In genomic region chr11:8659061-8659460, GRCm38 (mm10) we compare ENCODE assay signal across 9 mouse cellular contexts. TPM values are rescaled to one million over a fixed set of nuclear protein-coding genes. Genes with fewer than 3 reads are reported as not detected.
DNase-seq lines count a peak whose midpoint lies in the region; ATAC-seq and TF ChIP-seq lines count a peak whose summit lies in the region.
"Had no signal": no experiment of that assay in that cellular context is flagged by ENCODE, and none has a peak within 500 bp of the region (broad histone marks: within the 10 kb centered on the region; RNA-seq: fewer than 3 reads in every experiment).

No protein-coding gene starts in this region.

- DNase-seq in hindbrain, postnatal 0 days (ENCODE audit: low spot score) = no peak
- DNase-seq in heart, postnatal 14 days = peak; percentile 45 to 51
- no peak for DNase-seq in MN1 (ENCODE audit: low spot score)
- no peak for DNase-seq in right cerebral cortex, adult 2 months (ENCODE audit: low spot score in 2 of 2)
- DNase-seq: cerebellum, adult 11 months had no signal

- intact Hi-C loops in heart, postnatal 14 days (cut with DNase I) = no loop called here

- H3K4me1 ChIP-seq in hindbrain, postnatal 0 days (ENCODE audit: insufficient read depth, low read length) = peaks cover 17% of the 10 kb centered on the region; the same call in 1 of the 2 replicates
- peaks cover 17% of the 10 kb centered on the region for H3K4me1 ChIP-seq in hindbrain, embryonic 13.5 days (replicated peaks)
- peaks cover 71% of the 10 kb centered on the region for H3K4me1 ChIP-seq in embryonic facial prominence, embryonic 12.5 days
- H3K4me1 ChIP-seq in forebrain, embryonic 13.5 days = peaks cover 28% of the 10 kb centered on the region

- H3K79me2 ChIP-seq in myocyte (ENCODE audit: control insufficient read depth, insufficient read depth) = peaks cover 99% of the 10 kb centered on the region

- TF ChIP-seq POLR2A in myocyte (IDR thresholded peaks at IDR 0.05; ENCODE audit: insufficient read length, low read depth) = no peak

- TF ChIP-seq CTCF in hindbrain, postnatal 0 days (IDR thresholded peaks at IDR 0.05; ENCODE audit: low read depth) = no peak

- no peak overlapping the region for H3K9ac ChIP-seq in hindbrain, postnatal 0 days (replicated peaks; ENCODE audit: low read length)
- no peak overlapping the region; the same call in 1 of the 2 replicates for H3K9ac ChIP-seq in hindbrain, embryonic 13.5 days
- no peak overlapping the region for H3K9ac ChIP-seq in embryonic facial prominence, embryonic 12.5 days
- no peak overlapping the region for H3K9ac ChIP-seq in forebrain, embryonic 13.5 days

- H3ac ChIP-seq in myocyte (ENCODE audit: control insufficient read depth, insufficient read length) = no peak overlapping the region

- H3K4me2 ChIP-seq in hindbrain, postnatal 0 days (ENCODE audit: low read depth, low read length) = no peak overlapping the region
- H3K4me2 ChIP-seq in hindbrain, embryonic 13.5 days = no peak overlapping the region
- peak overlapping the region; percentile 3; the same call in 1 of the 2 replicates for H3K4me2 ChIP-seq in embryonic facial prominence, embryonic 12.5 days (replicated peaks)
- H3K4me2 ChIP-seq in myocyte (ENCODE audit: low read depth) = peak overlapping the region; percentile 48
- no peak overlapping the region for H3K4me2 ChIP-seq in forebrain, embryonic 13.5 days

- no peak overlapping the region for H3K4me3 ChIP-seq in hindbrain, postnatal 0 days (ENCODE audit: low read length)
- H3K4me3 ChIP-seq in hindbrain, embryonic 13.5 days = no peak overlapping the region
- H3K4me3 ChIP-seq in embryonic facial prominence, embryonic 12.5 days = no peak overlapping the region
- no peak overlapping the region for H3K4me3 ChIP-seq in myocyte
- no peak overlapping the region for H3K4me3 ChIP-seq in forebrain, embryonic 13.5 days

- no peaks in the 10 kb centered on the region for H3K36me3 ChIP-seq in hindbrain, postnatal 0 days (ENCODE audit: insufficient read depth, low read length)
- no peaks in the 10 kb centered on the region for H3K36me3 ChIP-seq in hindbrain, embryonic 13.5 days
- 0 out of 2 replicates have a peak, but pooled peaks cover 5% of the 10 kb centered on the region for H3K36me3 ChIP-seq in embryonic facial prominence, embryonic 12.5 days
- no peaks in the 10 kb centered on the region for H3K36me3 ChIP-seq in myocyte (ENCODE audit: control insufficient read depth, insufficient read depth)
- H3K36me3 ChIP-seq in forebrain, embryonic 13.5 days (ENCODE audit: poor library complexity, severe bottlenecking) = no peaks in the 10 kb centered on the region

- no peak for ATAC-seq in hindbrain, postnatal 0 days
- ATAC-seq in hindbrain, embryonic 13.5 days (ENCODE audit: low FRiP score) = no peak
- peak; percentile 57; the same call in 1 of the 2 replicates for ATAC-seq in embryonic facial prominence, embryonic 12.5 days (ENCODE audit: insufficient number of reproducible peaks, insufficient read depth, low FRiP score, low TSS enrichment)
- no peak for ATAC-seq in forebrain, embryonic 13.5 days

- H3K27me3 ChIP-seq in hindbrain, postnatal 0 days (ENCODE audit: insufficient read depth, low read length) = no peaks in the 10 kb centered on the region
- peaks cover 25% of the 10 kb centered on the region for H3K27me3 ChIP-seq in hindbrain, embryonic 13.5 days
- no peaks in the 10 kb centered on the region for H3K27me3 ChIP-seq in embryonic facial prominence, embryonic 12.5 days
- no peaks in the 10 kb centered on the region for H3K27me3 ChIP-seq in myocyte (ENCODE audit: control insufficient read depth, insufficient read depth, insufficient read length)
- H3K27me3 ChIP-seq in forebrain, embryonic 13.5 days = no peaks in the 10 kb centered on the region

- WGBS in hindbrain, postnatal 0 days = 61% methylated on average over 6 of the region's 6 CpGs
- WGBS in hindbrain, embryonic 13.5 days = 68% methylated on average over 6 of the region's 6 CpGs
- 12% methylated on average over 6 of the region's 6 CpGs for WGBS in embryonic facial prominence, embryonic 12.5 days
- 56% methylated on average over 6 of the region's 6 CpGs for WGBS in forebrain, embryonic 13.5 days

- no peaks in the 10 kb centered on the region for H3K9me3 ChIP-seq in hindbrain, postnatal 0 days (ENCODE audit: low read length)
- H3K9me3 ChIP-seq in hindbrain, embryonic 13.5 days = no peaks in the 10 kb centered on the region
- no peaks in the 10 kb centered on the region; the same call in 1 of the 2 replicates for H3K9me3 ChIP-seq in embryonic facial prominence, embryonic 12.5 days
- H3K9me3 ChIP-seq in forebrain, embryonic 13.5 days (replicated peaks) = no peaks in the 10 kb centered on the region

- peak overlapping the region; percentile 54; the same call in 1 of the 2 replicates for H3K27ac ChIP-seq in hindbrain, postnatal 0 days
- H3K27ac ChIP-seq in hindbrain, embryonic 13.5 days = no peak overlapping the region
- H3K27ac ChIP-seq in embryonic facial prominence, embryonic 12.5 days = peak overlapping the region; percentile 90
- no peak overlapping the region for H3K27ac ChIP-seq in forebrain, embryonic 13.5 days

TF ChIP-seq in myocyte, 11 proteins besides CTCF, POLR2A, EP300 and RAD21:
- TF ChIP-seq SRF (IDR thresholded peaks at IDR 0.05; ENCODE audit: control insufficient read depth, insufficient read length, low read depth) (no peak), MYOD1 (IDR thresholded peaks at IDR 0.05; ENCODE audit: control insufficient read depth in 1 of 3, insufficient read length in 2 of 3, low read depth in 2 of 3) (peak in 2 of 3 experiments; percentile 40 to 45)

RNA-seq across cellular contexts. Expression of gene Tns3, which starts 5.3 kb away (rescaled TPM):
- 59.0 and 63.6 TPM in 2 replicates for total RNA-seq in hindbrain, postnatal 0 days (2014; rRNA removed)
- polyA plus RNA-seq in hindbrain, postnatal 0 days (2015; fragmentation: Nextera tagmentation; extraction: Ambion mirVana) = 8.2 and 8.9 TPM in 2 replicates
- 4.9 and 5.3 TPM in 2 replicates for polyA plus RNA-seq in hindbrain, embryonic 13.5 days (2015; fragmentation: Nextera tagmentation; extraction: Ambion mirVana)
- 33.0 and 35.5 TPM in 2 replicates for polyA plus RNA-seq in embryonic facial prominence, embryonic 12.5 days (2016; fragmentation: Nextera tagmentation; extraction: Ambion mirVana)
- total RNA-seq in heart, postnatal 14 days (2021) = 10 to 100 TPM; 21.1 to 23.2 TPM
- polyA plus RNA-seq in myocyte (2012; fragmentation: generic; extraction: Trizol) = 23.4 TPM
- 6.6 and 7.3 TPM in 2 replicates for polyA plus RNA-seq in forebrain, embryonic 13.5 days (2015; fragmentation: Nextera tagmentation; extraction: Ambion mirVana)

Comparison
In these comparisons a context has a peak if more than half of its experiments do, and no peak if none do; other contexts are left out.
1. H3K27ac ChIP-seq: peak in hindbrain, postnatal 0 days (single experiment) and embryonic facial prominence, embryonic 12.5 days (single experiment); none in hindbrain, embryonic 13.5 days (single experiment) and forebrain, embryonic 13.5 days (single experiment).
2. DNase-seq: peak in heart, postnatal 14 days (2 of 2); none in hindbrain, postnatal 0 days (single experiment), MN1 (single experiment) and right cerebral cortex, adult 2 months (0 of 2).
3. H3K4me2 ChIP-seq: peak in embryonic facial prominence, embryonic 12.5 days (single experiment) and myocyte (single experiment); none in hindbrain, postnatal 0 days (single experiment), hindbrain, embryonic 13.5 days (single experiment) and forebrain, embryonic 13.5 days (single experiment).